Mouse (Mus musculus): Measurements from ENCODE around the gene Desi1.

The Desi1 gene

DNA sequence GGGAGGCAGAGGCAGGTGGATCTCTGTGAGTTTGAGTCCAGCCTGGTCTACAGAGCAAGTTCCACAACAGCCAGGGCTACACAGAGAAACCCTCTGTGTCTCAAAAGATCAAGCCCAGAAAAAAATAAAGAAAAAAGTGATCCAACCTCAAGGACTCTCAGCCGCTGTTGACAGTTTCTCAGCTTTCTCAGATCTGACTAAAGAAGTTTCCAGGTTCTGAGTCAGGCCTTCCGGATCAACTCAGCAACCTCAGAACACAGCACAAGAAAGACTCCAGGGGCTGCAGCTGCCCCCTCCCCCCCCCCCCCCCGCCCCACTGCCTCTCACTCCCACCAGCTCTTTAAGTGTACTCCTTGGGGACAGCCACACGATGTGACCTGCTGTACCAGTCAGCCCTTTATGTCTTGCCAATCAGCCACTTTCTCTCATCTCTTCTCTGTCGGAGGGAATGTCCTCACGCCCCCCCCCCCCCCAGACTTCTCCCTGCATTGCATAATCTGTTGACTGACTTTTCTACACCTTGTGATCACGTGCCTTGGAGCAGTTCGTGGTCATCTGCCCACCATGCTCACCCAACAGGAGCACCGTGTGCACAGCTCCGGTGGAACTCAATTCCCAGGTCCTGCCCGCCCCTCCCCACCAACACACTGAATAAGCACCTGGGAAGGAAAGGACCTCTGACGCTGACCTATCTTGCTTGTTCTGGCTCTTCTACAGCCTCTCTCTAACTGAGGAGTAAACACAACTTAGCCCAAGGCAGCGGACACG is 67.4 kb downstream of the Desi1 start:
- no peak for DNase-seq (ENCODE audit: low read depth, low spot score)

DNA sequence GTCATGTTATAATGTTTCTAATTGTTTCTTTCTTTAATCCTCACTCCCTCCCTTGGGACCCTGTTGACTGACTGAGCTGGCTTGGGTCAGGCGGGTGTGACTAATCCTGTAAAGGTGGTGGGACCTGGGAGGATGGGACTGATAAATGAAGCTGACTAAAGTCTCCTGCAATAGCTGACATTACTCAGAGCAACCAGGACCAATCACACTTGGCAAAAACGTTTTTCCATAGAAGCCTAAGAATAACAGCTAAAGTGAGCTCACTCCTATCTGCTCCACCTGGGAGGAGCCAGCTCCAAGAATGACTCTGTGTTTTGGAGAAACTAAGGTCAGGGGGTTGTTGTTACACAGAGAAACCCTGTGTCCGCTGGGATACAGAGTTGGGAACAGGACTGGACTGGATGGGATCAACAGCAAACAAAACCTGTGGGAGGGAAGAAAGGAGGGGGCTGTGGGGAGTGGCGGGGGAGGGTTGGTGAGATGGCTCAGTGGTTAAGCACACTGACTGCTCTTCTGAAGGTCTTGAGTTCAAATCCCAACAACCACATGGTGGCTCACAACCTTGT is 68.6 kb downstream of the Desi1 start:
- no peak for DNase-seq (ENCODE audit: low read depth, low spot score)

GRCm38 (mm10) chr15:81964262-81964661 is 69.4 kb downstream of the Desi1 start:
- no peak for DNase-seq (ENCODE audit: low read depth, low spot score)

DNA sequence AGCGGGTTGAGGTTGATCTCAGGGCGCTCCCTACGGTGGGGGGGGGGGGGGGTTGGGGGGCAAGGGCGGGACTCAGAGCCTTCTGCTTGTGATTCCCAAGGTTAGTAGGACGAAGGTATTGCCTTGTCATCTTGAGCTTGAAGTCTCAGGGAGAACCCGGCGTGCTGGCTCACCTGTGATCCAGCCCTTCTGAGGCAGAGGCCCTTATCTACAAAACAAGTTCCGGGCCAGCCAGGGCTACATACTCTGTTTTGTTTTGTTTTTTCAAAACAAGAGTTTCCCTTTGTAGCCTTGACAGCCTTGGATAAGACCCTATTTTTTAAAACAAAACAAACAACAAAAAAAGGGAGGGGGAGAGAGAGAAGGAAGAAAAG is 72.6 kb downstream of the Desi1 start:
- no peak for DNase-seq (ENCODE audit: low read depth, low spot score)

DNA sequence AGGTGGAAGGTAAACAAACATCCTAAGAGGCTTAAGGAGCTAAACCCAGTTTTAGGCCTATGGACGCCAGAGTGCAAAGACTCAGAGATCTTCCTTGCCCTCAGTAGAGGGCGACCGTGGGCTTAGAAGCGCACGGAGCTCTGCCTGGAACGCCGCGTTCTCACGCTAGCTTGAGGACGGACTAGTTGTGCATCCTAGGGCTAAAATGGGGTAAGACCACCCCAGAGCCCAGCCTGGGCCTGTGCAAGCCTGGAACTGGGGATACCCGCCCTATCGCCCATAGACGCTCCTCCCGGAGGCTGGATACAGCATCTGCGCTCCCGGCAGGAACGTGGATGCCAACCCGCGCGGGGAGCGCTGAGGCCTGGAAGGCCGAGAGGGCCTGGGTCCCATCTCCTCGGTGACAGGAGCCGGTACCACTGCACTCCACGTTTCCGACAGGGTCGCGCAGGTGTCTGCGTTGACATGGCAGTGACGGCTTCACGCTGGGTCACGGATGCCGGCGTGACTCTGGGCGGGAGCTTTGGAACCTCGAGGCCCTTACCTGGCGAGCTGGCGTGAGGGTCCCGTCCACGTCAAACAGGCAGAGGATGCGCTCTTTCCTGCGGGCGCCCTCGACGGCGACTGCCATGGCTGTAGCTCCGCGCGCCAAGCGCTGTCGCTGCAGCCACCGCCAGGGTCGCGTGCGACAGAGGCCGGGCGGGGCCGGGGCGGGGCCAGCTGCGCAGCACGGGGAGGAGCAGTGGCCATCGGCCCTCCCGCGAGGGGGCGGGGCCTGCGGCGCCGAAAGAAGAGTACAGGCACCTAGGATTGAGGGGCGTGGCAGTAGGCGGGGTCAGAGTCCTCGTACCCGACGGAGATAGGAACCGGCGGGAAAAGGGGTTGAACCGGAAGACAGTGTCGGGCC is 73.2 kb downstream of the Desi1 start, which contains the start of gene Pmm1:
Pmm1 (minus strand) TSS at position 760 of the 907 bp plus-strand sequence.
- DNase-seq (ENCODE audit: low read depth, low spot score): peak; percentile 98

GRCm38 (mm10) chr15:81958906-81959305 is 74.8 kb downstream of the Desi1 start:
- no peak for DNase-seq (ENCODE audit: low read depth, low spot score)

DNA sequence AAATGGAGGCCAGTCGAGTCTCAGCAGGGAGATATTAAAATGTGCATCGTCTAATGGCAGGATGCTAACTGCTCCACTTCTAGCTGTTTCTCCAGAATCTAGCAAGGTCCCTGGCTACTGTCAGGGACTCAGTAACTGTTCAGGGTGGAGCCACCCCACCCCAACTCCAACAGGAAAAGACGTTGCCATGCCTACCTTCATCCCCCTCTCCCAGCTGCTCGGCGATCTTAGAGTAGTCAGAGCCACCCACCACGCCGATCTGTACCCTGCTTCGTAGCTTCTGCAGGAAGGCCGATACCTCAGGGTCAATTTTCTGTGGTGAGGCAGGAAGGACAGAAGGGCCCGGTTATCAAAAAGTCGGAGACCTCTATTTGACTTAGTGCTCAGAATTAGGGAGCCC is 76.1 kb downstream of the Desi1 start:
- DNase-seq (ENCODE audit: low read depth, low spot score): no peak

DNA sequence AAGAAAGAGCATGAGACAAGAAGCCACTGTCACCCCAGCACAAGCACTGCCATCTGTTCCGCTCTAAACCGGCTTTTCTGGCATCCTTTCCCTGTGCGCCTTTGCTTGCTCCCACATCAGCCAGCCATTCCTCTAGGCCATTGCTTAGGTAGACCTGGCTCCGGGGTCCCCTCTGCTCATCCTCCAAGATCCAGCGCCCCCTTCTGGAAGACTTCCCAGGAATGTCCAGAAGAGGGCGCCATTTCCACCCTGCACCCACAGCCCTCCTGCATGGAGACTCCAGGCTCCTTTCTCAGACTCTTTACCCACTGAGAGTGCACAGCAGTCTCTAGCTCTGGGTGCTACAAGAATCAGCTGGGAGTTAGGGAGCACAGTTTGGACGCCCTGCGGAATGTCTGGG is 77.2 kb downstream of the Desi1 start:
- DNase-seq (ENCODE audit: low read depth, low spot score): peak; percentile 64

DNA sequence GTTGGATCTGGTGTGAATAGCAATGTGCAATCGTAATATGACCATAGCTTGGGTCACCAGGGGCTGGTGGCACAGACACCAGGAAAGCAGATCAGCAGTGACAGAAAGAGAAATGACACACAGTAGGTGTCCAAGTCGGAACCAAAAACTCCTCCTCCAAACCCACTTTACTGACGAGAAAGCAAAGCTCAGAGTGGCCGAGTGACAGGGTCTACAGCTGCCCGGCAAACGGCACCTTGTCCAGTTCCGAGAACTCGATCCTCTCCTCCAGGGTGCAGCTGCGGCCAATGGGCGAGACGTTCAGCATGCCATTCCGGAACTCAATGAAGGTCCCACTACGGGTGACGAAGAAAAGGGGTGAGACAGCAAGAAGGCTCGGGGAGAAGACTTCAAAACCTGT is 78.2 kb downstream of the Desi1 start:
- no peak for DNase-seq (ENCODE audit: low read depth, low spot score)

GRCm38 (mm10) chr15:81954716-81955115 is 78.9 kb downstream of the Desi1 start:
- no peak for DNase-seq (ENCODE audit: low read depth, low spot score)

DNA sequence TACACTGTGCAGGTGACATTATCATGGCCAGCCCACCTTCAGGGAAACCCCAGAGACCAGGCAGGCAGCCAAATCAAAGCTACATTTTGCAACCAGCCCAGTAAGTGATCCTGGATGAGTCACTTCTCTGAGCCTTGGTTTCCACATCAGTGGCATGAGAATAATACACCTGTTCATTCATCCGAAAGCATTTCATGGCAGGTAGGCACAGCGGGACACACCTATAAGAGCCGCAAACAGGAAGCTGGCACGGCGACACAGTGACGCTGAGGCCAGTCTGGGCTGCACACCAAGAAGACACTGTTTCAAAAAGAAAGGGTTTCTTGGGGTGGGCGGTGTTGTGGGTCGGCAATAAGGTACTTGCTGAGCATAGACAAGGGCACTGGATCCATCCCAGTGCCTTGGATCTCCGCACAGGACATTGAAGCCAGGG is 79.5 kb downstream of the Desi1 start:
- no peak for DNase-seq (ENCODE audit: low read depth, low spot score)

DNA sequence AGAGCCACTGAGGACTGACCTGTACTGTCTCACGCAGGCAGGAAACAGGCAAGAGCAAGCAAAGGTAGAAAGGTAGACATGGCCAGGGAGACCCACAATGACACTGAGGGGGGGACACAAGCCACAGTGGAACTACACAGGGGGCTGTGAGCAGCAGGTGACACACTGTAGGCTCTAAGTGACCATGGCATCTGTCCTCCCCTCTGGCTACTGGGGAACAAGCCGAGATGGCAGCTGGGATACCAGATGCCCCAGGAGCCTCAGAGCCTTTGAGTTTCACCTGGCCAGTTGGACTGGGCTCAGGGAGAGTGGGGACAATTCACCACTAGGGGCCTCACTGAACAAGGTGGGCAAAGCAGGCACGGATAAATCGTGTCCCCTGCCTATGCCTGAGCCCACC is 81.4 kb downstream of the Desi1 start:
- no peak for DNase-seq (ENCODE audit: low read depth, low spot score)

- no peak for DNase-seq (ENCODE audit: low read depth, low spot score)
These were observed 82.5 kb downstream of the Desi1 start for GRCm38 (mm10) chr15:81951159-81951558.

GRCm38 (mm10) chr15:81950716-81951115 is 82.9 kb downstream of the Desi1 start:
- no peak for DNase-seq (ENCODE audit: low read depth, low spot score)

GRCm38 (mm10) chr15:81949476-81950131 is 84.1 kb downstream of the Desi1 start:
- DNase-seq (ENCODE audit: low read depth, low spot score): no peak

GRCm38 (mm10) chr15:81949076-81949475 is 84.6 kb downstream of the Desi1 start:
- no peak for DNase-seq (ENCODE audit: low read depth, low spot score)

DNA sequence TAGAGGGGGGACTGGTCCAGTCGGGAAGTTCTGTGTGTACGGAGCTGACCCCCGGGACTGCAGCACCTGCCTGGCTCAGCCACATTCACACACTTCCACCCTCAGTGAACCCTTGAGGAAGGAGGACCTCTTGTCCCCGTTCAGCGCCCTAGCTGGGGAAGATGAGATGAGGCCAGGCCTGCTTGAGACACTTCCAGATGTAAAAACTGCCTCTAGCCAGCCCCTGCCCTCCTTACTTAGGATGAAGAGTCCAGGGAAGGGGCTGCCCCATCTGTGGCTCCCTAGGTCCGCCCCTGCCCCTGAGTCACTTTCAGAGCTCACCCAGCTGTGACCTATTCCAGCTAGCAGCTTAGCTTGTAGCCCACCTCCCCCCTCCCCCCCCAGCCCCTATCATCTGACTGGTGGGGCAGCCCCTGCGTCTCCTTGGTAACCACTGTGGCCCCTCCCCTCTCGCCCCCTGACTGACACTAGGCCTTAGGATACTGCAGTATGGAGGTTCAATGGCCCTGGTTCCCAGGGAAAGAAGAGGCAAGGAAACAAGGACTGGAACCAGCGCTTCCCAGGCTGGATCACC is 90.4 kb downstream of the Desi1 start:
- DNase-seq (ENCODE audit: low read depth, low spot score): peak; percentile 76
